Comparison of ENCODE assay signal across 7 mouse cellular contexts in genomic region chr11:35798495-35798820, GRCm38 (mm10). TPM values are rescaled to one million over a fixed set of nuclear protein-coding genes. Genes with fewer than 3 reads are reported as not detected.
A peak's percentile ranks its signal among the peaks of the same experiment; 100 is the strongest.
DNase-seq lines count a peak whose midpoint lies in the region; ATAC-seq and TF ChIP-seq lines count a peak whose summit lies in the region.

No protein-coding gene starts in this region.

- H3K9me3 ChIP-seq in ES-Bruce4 (replicated peaks; ENCODE audit: control insufficient read depth, insufficient read depth, low read length, poor library complexity, severe bottlenecking), result no peaks in the 10 kb centered on the region
- H3K9me3 ChIP-seq in forebrain, embryonic 10.5 days, result no peaks in the 10 kb centered on the region
- no peaks in the 10 kb centered on the region for H3K9me3 ChIP-seq in midbrain, embryonic 12.5 days

- peak overlapping the region; percentile 26 for H3K4me3 ChIP-seq in ES-Bruce4 (ENCODE audit: low read depth, low read length)
- peak overlapping the region; percentile 18; the same call in 1 of the 2 replicates for H3K4me3 ChIP-seq in bone marrow macrophage, adult 2 months (ENCODE audit: insufficient read depth, low read length)
- peak overlapping the region; percentile 67 for H3K4me3 ChIP-seq in forebrain, embryonic 10.5 days
- H3K4me3 ChIP-seq in layer of hippocampus, adult 2 months, result peak overlapping the region; percentile 66
- H3K4me3 ChIP-seq in midbrain, embryonic 12.5 days, result peak overlapping the region; percentile 79

- WGBS in forebrain, embryonic 10.5 days, result 1% methylated on average over 23 of the region's 23 CpGs
- 2% methylated on average over 23 of the region's 23 CpGs for WGBS in midbrain, embryonic 12.5 days

- H3K36me3 ChIP-seq in ES-Bruce4 (ENCODE audit: control insufficient read depth, insufficient read depth, low read length, poor library complexity, severe bottlenecking), result no peaks in the 10 kb centered on the region
- no peaks in the 10 kb centered on the region for H3K36me3 ChIP-seq in forebrain, embryonic 10.5 days (replicated peaks)
- H3K36me3 ChIP-seq in midbrain, embryonic 12.5 days, result no peaks in the 10 kb centered on the region

- peak; percentile 84 for ATAC-seq in midbrain, embryonic 12.5 days (ENCODE audit: low FRiP score, low read depth)

- DNase-seq in forebrain, embryonic 10.5 days (ENCODE audit: extremely low spot score, low spot score), result peak; percentile 30
- DNase-seq in layer of hippocampus, adult 2 months (ENCODE audit: low spot score in 2 of 2), result peak; percentile 77 to 81
- peak; percentile 32 for DNase-seq in thymus, postnatal 14 days
- no peak for DNase-seq in adrenal gland, postnatal 36 days

- peak overlapping the region; percentile 94 for H3K4me2 ChIP-seq in midbrain, embryonic 12.5 days (replicated peaks)

- no peak for TF ChIP-seq POLR2A in ES-Bruce4 (IDR thresholded peaks at IDR 0.05; ENCODE audit: insufficient read depth, low read length)
- no peak for TF ChIP-seq POLR2A in bone marrow macrophage, adult 2 months (IDR thresholded peaks at IDR 0.05; ENCODE audit: borderline replicate concordance, low read depth, low read length)

- no peak overlapping the region for H3K27ac ChIP-seq in ES-Bruce4 (ENCODE audit: insufficient read depth, low read length)
- H3K27ac ChIP-seq in bone marrow macrophage, adult 2 months (ENCODE audit: insufficient read depth, low read depth, low read length), result no peak overlapping the region
- H3K27ac ChIP-seq in forebrain, embryonic 10.5 days, result peak overlapping the region; percentile 25; the same call in 1 of the 2 replicates
- H3K27ac ChIP-seq in layer of hippocampus, adult 2 months, result peak overlapping the region; percentile 94
- peak overlapping the region; percentile 79 for H3K27ac ChIP-seq in midbrain, embryonic 12.5 days (replicated peaks)

- 0 out of 2 replicates have a peak overlapping the region, but pooled peaks have one; percentile 24 for H3K9ac ChIP-seq in ES-Bruce4 (ENCODE audit: low read depth, poor library complexity, severe bottlenecking)
- H3K9ac ChIP-seq in midbrain, embryonic 12.5 days (replicated peaks), result peak overlapping the region; percentile 74

- peaks cover 15% of the 10 kb centered on the region for H3K27me3 ChIP-seq in ES-Bruce4 (ENCODE audit: control insufficient read depth, insufficient read depth, low read length, poor library complexity, severe bottlenecking)
- peaks cover 54% of the 10 kb centered on the region for H3K27me3 ChIP-seq in forebrain, embryonic 10.5 days (ENCODE audit: poor library complexity, severe bottlenecking)
- H3K27me3 ChIP-seq in midbrain, embryonic 12.5 days, result peaks cover 60% of the 10 kb centered on the region

- H3K4me1 ChIP-seq in ES-Bruce4 (ENCODE audit: control insufficient read depth, insufficient read depth, low read length), result no peaks in the 10 kb centered on the region
- H3K4me1 ChIP-seq in bone marrow macrophage, adult 2 months (ENCODE audit: control insufficient read depth, insufficient read depth, low read length), result 0 out of 2 replicates have a peak, but pooled peaks cover 2% of the 10 kb centered on the region
- peaks cover 18% of the 10 kb centered on the region for H3K4me1 ChIP-seq in forebrain, embryonic 10.5 days
- peaks cover 12% of the 10 kb centered on the region; the same call in 1 of the 2 replicates for H3K4me1 ChIP-seq in midbrain, embryonic 12.5 days

- TF ChIP-seq EP300 in ES-Bruce4 (IDR thresholded peaks at IDR 0.05; ENCODE audit: insufficient read depth, low read depth, low read length), result no peak

- no peak for TF ChIP-seq CTCF in ES-Bruce4 (IDR thresholded peaks at IDR 0.05; ENCODE audit: low read depth, low read length)
- TF ChIP-seq CTCF in bone marrow macrophage, adult 2 months (IDR thresholded peaks at IDR 0.05; ENCODE audit: low read depth, low read length), result no peak
- no peak for TF ChIP-seq CTCF in layer of hippocampus, adult 2 months (conservative IDR thresholded peaks at IDR 0.05)

RNA-seq across cellular contexts. Expression of gene Fbll1, which starts 0.2 kb away (rescaled TPM):
- polyA plus RNA-seq in ES-Bruce4 (2011; ENCODE audit: insufficient read depth, insufficient read length, low read depth, missing spikeins), result not detected in 2 replicates
- not detected in 2 replicates for polyA plus RNA-seq in bone marrow macrophage, adult 2 months (2012; ENCODE audit: insufficient read depth, insufficient read length, missing spikeins)
- polyA plus RNA-seq in forebrain, embryonic 10.5 days (2016; fragmentation: Nextera tagmentation; extraction: Ambion mirVana), result 0.12 and 0.14 TPM in 2 replicates
- 10 to 100 TPM; 42.9 to 48.9 TPM for total RNA-seq in layer of hippocampus, adult 2 months (2021)
- 9.0 and 11.1 TPM in 2 replicates for polyA plus RNA-seq in midbrain, embryonic 12.5 days (2016; fragmentation: Nextera tagmentation; extraction: Ambion mirVana)
- total RNA-seq in adrenal gland, postnatal 36 days (2021), result under 1 TPM in 1 of 2 experiments, not detected in 1; 0.46 TPM

RNA-seq across cellular contexts. Expression of gene Pank3, which starts 29.2 kb away (rescaled TPM):
- polyA plus RNA-seq in ES-Bruce4 (2011; ENCODE audit: insufficient read depth, insufficient read length, low read depth, missing spikeins), result 27.8 and 29.3 TPM in 2 replicates
- 22.1 and 25.3 TPM in 2 replicates for polyA plus RNA-seq in bone marrow macrophage, adult 2 months (2012; ENCODE audit: insufficient read depth, insufficient read length, missing spikeins)
- polyA plus RNA-seq in forebrain, embryonic 10.5 days (2016; fragmentation: Nextera tagmentation; extraction: Ambion mirVana), result 12.0 and 13.4 TPM in 2 replicates
- total RNA-seq in layer of hippocampus, adult 2 months (2021), result 10 to 100 TPM; 35.6 to 38.0 TPM
- 30.0 and 33.9 TPM in 2 replicates for polyA plus RNA-seq in midbrain, embryonic 12.5 days (2016; fragmentation: Nextera tagmentation; extraction: Ambion mirVana)
- total RNA-seq in adrenal gland, postnatal 36 days (2021), result 10 to 100 TPM; 78.7 to 86.4 TPM

RNA-seq across cellular contexts. Expression of gene Rars, which starts 35.8 kb away (rescaled TPM):
- 166 and 177 TPM in 2 replicates for polyA plus RNA-seq in ES-Bruce4 (2011; ENCODE audit: insufficient read depth, insufficient read length, low read depth, missing spikeins)
- 37.2 and 41.5 TPM in 2 replicates for polyA plus RNA-seq in bone marrow macrophage, adult 2 months (2012; ENCODE audit: insufficient read depth, insufficient read length, missing spikeins)
- 118 and 123 TPM in 2 replicates for polyA plus RNA-seq in forebrain, embryonic 10.5 days (2016; fragmentation: Nextera tagmentation; extraction: Ambion mirVana)
- total RNA-seq in layer of hippocampus, adult 2 months (2021), result 10 to 100 TPM; 45.6 to 53.6 TPM
- polyA plus RNA-seq in midbrain, embryonic 12.5 days (2016; fragmentation: Nextera tagmentation; extraction: Ambion mirVana), result 81.2 and 85.0 TPM in 2 replicates
- total RNA-seq in adrenal gland, postnatal 36 days (2021), result 10 to 100 TPM; 71.8 to 82.4 TPM

Comparison
In these comparisons a context has a peak if more than half of its experiments do, and no peak if none do; other contexts are left out.
1. H3K27ac ChIP-seq: peak in forebrain, embryonic 10.5 days (single experiment), layer of hippocampus, adult 2 months (single experiment) and midbrain, embryonic 12.5 days (single experiment); none in ES-Bruce4 (single experiment) and bone marrow macrophage, adult 2 months (single experiment).
2. H3K4me3 ChIP-seq: peak in every context shown above with its lines; median percentile 79 in midbrain, embryonic 12.5 days; 67 in forebrain, embryonic 10.5 days; 66 in layer of hippocampus, adult 2 months; 26 in ES-Bruce4; 18 in bone marrow macrophage, adult 2 months.
3. DNase-seq: peak in forebrain, embryonic 10.5 days (single experiment), layer of hippocampus, adult 2 months (2 of 2) and thymus, postnatal 14 days (single experiment); none in adrenal gland, postnatal 36 days (0 of 2).